Comparison of ENCODE assay signal across 15 mouse cellular contexts in genomic region chr15:77931689-77932016, GRCm38 (mm10). TPM values are rescaled to one million over a fixed set of nuclear protein-coding genes. Genes with fewer than 3 reads are reported as not detected.
DNase-seq lines count a peak whose midpoint lies in the region; ATAC-seq and TF ChIP-seq lines count a peak whose summit lies in the region.
"Had no signal": no experiment of that assay in that cellular context is flagged by ENCODE, and none has a peak within 500 bp of the region (broad histone marks: within the 10 kb centered on the region; RNA-seq: fewer than 3 reads in every experiment).

No protein-coding gene starts in this region.

- peak; percentile 37 to 56 for DNase-seq in heart, adult 9 months (ENCODE audit: low spot score in 2 of 2)
- no peak for DNase-seq in heart, postnatal 25 days (ENCODE audit: low spot score)
- DNase-seq in G1E (ENCODE audit: low spot score), result no peak
- no peak for DNase-seq in urinary bladder, postnatal 4 days (ENCODE audit: low spot score in 2 of 2)
- no peak for DNase-seq in thymus, adult 2 months
- no peak for DNase-seq in lung, adult 2 months
- DNase-seq: cerebellum, adult 8-10 months; kidney, postnatal 4 days had no signal

- H3ac ChIP-seq in myocyte (ENCODE audit: control insufficient read depth, insufficient read length), result no peak overlapping the region

- no peak for ATAC-seq in G1E (ENCODE audit: extremely low read depth, insufficient number of reproducible peaks, low FRiP score, poor library complexity, severe bottlenecking)
- ATAC-seq: activated CD4-positive, CD25-positive, alpha-beta regulatory T cell, adult 4 months; hindbrain, embryonic 16.5 days had no signal

- H3K27me3 ChIP-seq in G1E (ENCODE audit: insufficient read depth, low read length), result peaks cover 18% of the 10 kb centered on the region
- H3K27me3 ChIP-seq in erythroblast, embryonic 14.5 days (ENCODE audit: control insufficient read depth), result peaks cover 9% of the 10 kb centered on the region; the same call in 1 of the 2 replicates
- no peaks in the 10 kb centered on the region for H3K27me3 ChIP-seq in myocyte (ENCODE audit: control insufficient read depth, insufficient read depth, insufficient read length)
- H3K27me3 ChIP-seq in thymus, adult 2 months (ENCODE audit: control insufficient read depth, insufficient read depth, low read length), result no peaks in the 10 kb centered on the region
- H3K27me3 ChIP-seq: limb, embryonic 15.5 days had no signal

- peaks cover 64% of the 10 kb centered on the region for H3K4me1 ChIP-seq in G1E (ENCODE audit: insufficient read depth, low read depth, low read length)
- peaks cover 70% of the 10 kb centered on the region for H3K4me1 ChIP-seq in erythroblast, embryonic 14.5 days (ENCODE audit: control insufficient read depth)
- peaks cover 13% of the 10 kb centered on the region for H3K4me1 ChIP-seq in thymus, adult 2 months (replicated peaks; ENCODE audit: control insufficient read depth, insufficient read depth, low read length)
- H3K4me1 ChIP-seq in lung, adult 2 months (ENCODE audit: control insufficient read depth, insufficient read depth, low read length), result peaks cover 9% of the 10 kb centered on the region; the same call in 1 of the 2 replicates

- 67% methylated on average over 6 of the region's 6 CpGs for WGBS in thymus, adult 2 months
- 53% methylated on average over 6 of the region's 6 CpGs for WGBS in lung, adult 2 months

- H3K4me3 ChIP-seq in G1E (ENCODE audit: low read depth, low read length) (peak overlapping the region; percentile 54; the same call in 1 of the 2 replicates), myocyte (no peak overlapping the region)
- peak overlapping the region; percentile 78 for H3K4me3 ChIP-seq in erythroblast, embryonic 14.5 days (replicated peaks)
- no peak overlapping the region for H3K4me3 ChIP-seq in thymus, adult 2 months (ENCODE audit: control insufficient read depth, insufficient read depth, low read length)
- no peak overlapping the region for H3K4me3 ChIP-seq in lung, adult 2 months (replicated peaks; ENCODE audit: extremely low read depth, low read depth, low read length)
- H3K4me3 ChIP-seq: limb, embryonic 15.5 days; midbrain, embryonic 12.5 days; stomach, embryonic 15.5 days had no signal

- no peak for TF ChIP-seq POLR2A in myocyte (IDR thresholded peaks at IDR 0.05; ENCODE audit: insufficient read length, low read depth)
- no peak for TF ChIP-seq POLR2A in thymus, adult 2 months (IDR thresholded peaks at IDR 0.05; ENCODE audit: control insufficient read depth, extremely low read depth, insufficient read depth, low read length, poor library complexity)
- TF ChIP-seq POLR2A in lung, adult 2 months (IDR thresholded peaks at IDR 0.05; ENCODE audit: borderline replicate concordance, extremely low read depth, low read depth, low read length), result no peak

- peaks cover 19% of the 10 kb centered on the region for H3K79me2 ChIP-seq in myocyte (ENCODE audit: control insufficient read depth, insufficient read depth)

- H3K4me2 ChIP-seq in myocyte (ENCODE audit: low read depth), result peak overlapping the region; percentile 90
- H3K4me2 ChIP-seq: limb, embryonic 15.5 days; midbrain, embryonic 12.5 days; stomach, embryonic 15.5 days had no signal

- H3K27ac ChIP-seq in thymus, adult 2 months (ENCODE audit: control insufficient read depth, insufficient read depth, low read length), result no peak overlapping the region
- H3K27ac ChIP-seq: limb, embryonic 15.5 days; midbrain, embryonic 12.5 days; stomach, embryonic 15.5 days had no signal

- peaks cover 12% of the 10 kb centered on the region for H3K36me3 ChIP-seq in G1E (replicated peaks)
- H3K36me3 ChIP-seq in erythroblast, embryonic 14.5 days (ENCODE audit: control insufficient read depth), result peaks cover 13% of the 10 kb centered on the region
- H3K36me3 ChIP-seq in myocyte (ENCODE audit: control insufficient read depth, insufficient read depth), result peaks cover 7% of the 10 kb centered on the region
- H3K36me3 ChIP-seq in thymus, adult 2 months (ENCODE audit: control insufficient read depth, insufficient read depth, low read length), result no peaks in the 10 kb centered on the region; the same call in 1 of the 2 replicates
- H3K36me3 ChIP-seq: midbrain, embryonic 12.5 days had no signal

- H3K9me3 ChIP-seq in G1E (replicated peaks), result no peaks in the 10 kb centered on the region
- H3K9me3 ChIP-seq in erythroblast, embryonic 14.5 days (ENCODE audit: control insufficient read depth, low read length), result no peaks in the 10 kb centered on the region
- H3K9me3 ChIP-seq: limb, embryonic 15.5 days; midbrain, embryonic 12.5 days; stomach, embryonic 15.5 days had no signal

- TF ChIP-seq CTCF in G1E (IDR thresholded peaks at IDR 0.05; ENCODE audit: low read depth, low read length), result no peak
- TF ChIP-seq CTCF in thymus, adult 2 months (IDR thresholded peaks at IDR 0.05; ENCODE audit: borderline replicate concordance, control insufficient read depth, extremely low read depth, insufficient read depth, low read length, poor library complexity), result no peak
- no peak for TF ChIP-seq CTCF in lung, adult 2 months (IDR thresholded peaks at IDR 0.05; ENCODE audit: insufficient read depth, low read length)

- intact Hi-C loops in heart, postnatal 25 days (cut with DNase I), result loop anchor here (5.0 kb wide), 1 partner anchor 246 kb away; no protein-coding TSS in a partner anchor

TF ChIP-seq in myocyte, 11 proteins besides CTCF, POLR2A, EP300 and RAD21:
- no peak for TF ChIP-seq USF1 (IDR thresholded peaks at IDR 0.05; ENCODE audit: low read depth)
- TF ChIP-seq TCF3 (IDR thresholded peaks at IDR 0.05; ENCODE audit: insufficient read length, low read depth), result peak; percentile 83
- TF ChIP-seq TCF12 (IDR thresholded peaks at IDR 0.05; ENCODE audit: insufficient read depth, poor library complexity, severe bottlenecking), result peak; percentile 92
- TF ChIP-seq MYOD1 (IDR thresholded peaks at IDR 0.05; ENCODE audit: control insufficient read depth in 1 of 3, insufficient read length in 2 of 3, low read depth in 2 of 3), result peak; percentile 84 to 98 (median 91)
- TF ChIP-seq MYOG (IDR thresholded peaks at IDR 0.05; ENCODE audit: control insufficient read depth in 1 of 3, insufficient read depth in 1 of 3, insufficient read length in 2 of 3, low read depth in 2 of 3), result peak; percentile 80 to 96 (median 88)

RNA-seq across cellular contexts. Expression of gene Txn2, which starts 2.8 kb away (rescaled TPM):
- 100 to 1,000 TPM; 278 to 282 TPM for total RNA-seq in heart, postnatal 25 days (2021)
- total RNA-seq in G1E (2014; fragmentation: Nextera tagmentation), result 209 and 211 TPM in 2 replicates
- 53.8 and 62.8 TPM in 2 replicates for total RNA-seq in G1E (2017)
- 283 and 349 TPM in 2 replicates for polyA plus RNA-seq in G1E (2012)
- polyA plus RNA-seq in erythroblast, embryonic 14.5 days (2012), result 41.7 and 44.1 TPM in 2 replicates
- 383 TPM for polyA plus RNA-seq in myocyte (2012; fragmentation: generic; extraction: Trizol)
- 249 and 253 TPM in 2 replicates for polyA plus RNA-seq in thymus, adult 2 months (2012; rRNA removed)
- 138 and 165 TPM in 2 replicates for polyA plus RNA-seq in lung, adult 2 months (2012; rRNA removed)

RNA-seq across cellular contexts. Expression of gene Foxred2, which starts 24.9 kb away (rescaled TPM):
- under 1 TPM; 0.34 to 0.42 TPM for total RNA-seq in heart, postnatal 25 days (2021)
- total RNA-seq in G1E (2014; fragmentation: Nextera tagmentation) (0.24 TPM in 1 of 2 replicates, not detected in the other), G1E (2017) (0.27 and 0.29 TPM in 2 replicates)
- polyA plus RNA-seq in G1E (2012) (0.01 and 0.02 TPM in 2 replicates), myocyte (2012; fragmentation: generic; extraction: Trizol) (4.8 TPM)
- 0.04 and 0.06 TPM in 2 replicates for polyA plus RNA-seq in erythroblast, embryonic 14.5 days (2012)
- polyA plus RNA-seq in thymus, adult 2 months (2012; rRNA removed), result 9.7 and 12.8 TPM in 2 replicates
- polyA plus RNA-seq in lung, adult 2 months (2012; rRNA removed), result 1.8 and 2.4 TPM in 2 replicates

RNA-seq across cellular contexts. Expression of gene Eif3d, which starts 39.0 kb away (rescaled TPM):
- 10 to 100 TPM; 69.3 to 69.5 TPM for total RNA-seq in heart, postnatal 25 days (2021)
- total RNA-seq in G1E (2014; fragmentation: Nextera tagmentation), result 632 and 643 TPM in 2 replicates
- total RNA-seq in G1E (2017), result 279 and 298 TPM in 2 replicates
- 61.9 and 65.1 TPM in 2 replicates for polyA plus RNA-seq in G1E (2012)
- 8.2 and 8.3 TPM in 2 replicates for polyA plus RNA-seq in erythroblast, embryonic 14.5 days (2012)
- polyA plus RNA-seq in myocyte (2012; fragmentation: generic; extraction: Trizol), result 461 TPM
- polyA plus RNA-seq in thymus, adult 2 months (2012; rRNA removed), result 198 and 205 TPM in 2 replicates
- 62.7 and 91.2 TPM in 2 replicates for polyA plus RNA-seq in lung, adult 2 months (2012; rRNA removed)

Comparison
In these comparisons a context has a peak if more than half of its experiments do, and no peak if none do; other contexts are left out.
1. DNase-seq: peak in heart, adult 9 months (2 of 2); none in heart, postnatal 25 days (single experiment), G1E (single experiment), urinary bladder, postnatal 4 days (0 of 2), thymus, adult 2 months (single experiment) and lung, adult 2 months (single experiment).
2. H3K4me3 ChIP-seq: peak in G1E (single experiment) and erythroblast, embryonic 14.5 days (single experiment); none in myocyte (single experiment), thymus, adult 2 months (single experiment) and lung, adult 2 months (single experiment).